Mouse (Mus musculus): ENCODE measurements around the gene Ctla4. TPM values are rescaled to one million over a fixed set of nuclear protein-coding genes. Genes with fewer than 3 reads are reported as not detected.

Gene Ctla4
- total RNA-seq, 2 experiments from 2014 or later, result 0.45 TPM; not detected in 1

GRCm38 (mm10) chr1:60958287-60958686 lies 71.5 kb downstream of the Ctla4 start:
- intact Hi-C loops (cut with DNase I), result loop anchor here (5.0 kb wide), 1 partner anchor 551 kb away; the partner anchor contains the start of gene Abi2
- no peak for DNase-seq
- Histone ChIP-seq H3K4me3 (no peak overlapping the region), H3K27ac (no peak overlapping the region)
- peak; percentile 37; the same call in 1 of the 2 replicates for TF ChIP-seq CTCF (IDR thresholded peaks at IDR 0.05)

- intact Hi-C loops (cut with DNase I), result loop anchor here (5.0 kb wide), 1 partner anchor 552 kb away; the partner anchor contains the start of gene Abi2
- no peak for TF ChIP-seq CTCF (IDR thresholded peaks at IDR 0.05)
- Histone ChIP-seq H3K4me3 (no peak overlapping the region), H3K27ac (peak overlapping the region; percentile 73)
- DNase-seq, result no peak
Measured at GRCm38 (mm10) chr1:60959246-60959645, 72.4 kb downstream of the Ctla4 start.

- peak; percentile 40 for DNase-seq
- Histone ChIP-seq H3K4me3 (peak overlapping the region; percentile 55), H3K27ac (peak overlapping the region; percentile 73)
- intact Hi-C loops (cut with DNase I), result loop anchor here (2.0 kb wide), 1 partner anchor 92 kb away; no protein-coding TSS in a partner anchor
- no peak for TF ChIP-seq CTCF (IDR thresholded peaks at IDR 0.05)
Measured at GRCm38 (mm10) chr1:60960451-60960850, 73.7 kb downstream of the Ctla4 start.

GRCm38 (mm10) chr1:60961080-60961479 lies 74.3 kb downstream of the Ctla4 start:
- TF ChIP-seq CTCF (IDR thresholded peaks at IDR 0.05), result peak; percentile 73
- Histone ChIP-seq H3K27ac (peak overlapping the region; percentile 73), H3K4me3 (peak overlapping the region; percentile 55)
- peak; percentile 63 for DNase-seq
- intact Hi-C loops (cut with DNase I), result loop anchor here (2.0 kb wide), 1 partner anchor 92 kb away; no protein-coding TSS in a partner anchor

GRCm38 (mm10) chr1:60962095-60962494 lies 75.3 kb downstream of the Ctla4 start:
- intact Hi-C loops (cut with DNase I), result no loop called here
- TF ChIP-seq CTCF (IDR thresholded peaks at IDR 0.05), result peak; percentile 13; the same call in 1 of the 2 replicates
- DNase-seq, result no peak
- H3K4me3 ChIP-seq, result no peak overlapping the region
- no peak overlapping the region for H3K27ac ChIP-seq

Other genes starting within 250 kb of the Ctla4 start
- 1 to 10 TPM; 2.8 to 4.8 TPM for gene Cd28, start 170.2 kb upstream of the Ctla4 start, total RNA-seq (2021)
- under 1 TPM in 1 of 2 experiments, not detected in 1; 0.13 TPM for gene Icos, start 90.9 kb downstream of the Ctla4 start, total RNA-seq (2021)